Mouse (Mus musculus): ENCODE measurements around the gene Pax6. TPM values are rescaled to one million over a fixed set of nuclear protein-coding genes. Genes with fewer than 3 reads are reported as not detected.

Pax6 gene
- polyA plus RNA-seq, 1 experiment from 2014 or later, result 1.8 TPM

DNA sequence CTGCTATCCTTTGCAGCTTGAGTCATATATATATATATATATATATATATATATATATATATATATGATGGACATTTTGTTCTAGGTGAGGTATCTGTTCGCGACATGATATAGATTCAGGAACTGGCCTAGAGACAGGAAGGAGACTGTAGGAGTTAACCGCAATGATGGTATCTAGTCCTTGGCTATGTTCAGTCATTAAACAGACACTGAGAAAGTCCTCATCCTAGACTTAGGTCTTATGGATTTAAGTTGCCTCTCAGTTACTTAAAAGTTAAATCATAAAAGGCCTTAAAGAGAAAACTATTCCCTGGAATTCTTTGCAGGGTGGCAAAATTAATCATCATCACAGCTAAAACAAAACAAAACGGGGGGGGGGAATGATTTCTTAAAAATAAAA lies 9.6 kb downstream of the Pax6 start:
- 12% methylated on average over 4 of the region's 4 CpGs for WGBS
- Histone ChIP-seq H3K4me3 (ENCODE audit: low read depth, low read length) (no peak overlapping the region), H3K27ac (replicated peaks; ENCODE audit: low read depth, low read length) (no peak overlapping the region), H3K4me1 (ENCODE audit: control insufficient read depth, insufficient read depth, low read length) (0 out of 2 replicates have a peak, but pooled peaks cover 4% of the 10 kb centered on the region), H3K9me3 (ENCODE audit: control insufficient read depth, low read length) (no peaks in the 10 kb centered on the region), H3K9ac (ENCODE audit: low read depth, low read length) (no peak overlapping the region), H3K27me3 (replicated peaks; ENCODE audit: control insufficient read depth, insufficient read depth, low read length) (peaks cover 100% of the 10 kb centered on the region), H3K4me2 (ENCODE audit: low read depth, low read length) (peak overlapping the region; percentile 5; the same call in 1 of the 2 replicates), H3K36me3 (ENCODE audit: control insufficient read depth, insufficient read depth, low read length) (no peaks in the 10 kb centered on the region)
- DNase-seq (ENCODE audit: low spot score) (no peak), ATAC-seq (ENCODE audit: low read depth) (no peak)

- Histone ChIP-seq H3K4me2 (ENCODE audit: low read depth, low read length) (peak overlapping the region; percentile 5; the same call in 1 of the 2 replicates), H3K4me1 (ENCODE audit: control insufficient read depth, insufficient read depth, low read length) (0 out of 2 replicates have a peak, but pooled peaks cover 4% of the 10 kb centered on the region), H3K27me3 (replicated peaks; ENCODE audit: control insufficient read depth, insufficient read depth, low read length) (peaks cover 99% of the 10 kb centered on the region), H3K27ac (replicated peaks; ENCODE audit: low read depth, low read length) (no peak overlapping the region), H3K36me3 (ENCODE audit: control insufficient read depth, insufficient read depth, low read length) (no peaks in the 10 kb centered on the region), H3K9me3 (ENCODE audit: control insufficient read depth, low read length) (no peaks in the 10 kb centered on the region), H3K4me3 (ENCODE audit: low read depth, low read length) (peak overlapping the region; percentile 4; the same call in 1 of the 2 replicates), H3K9ac (ENCODE audit: low read depth, low read length) (no peak overlapping the region)
- ATAC-seq (ENCODE audit: low read depth) (no peak), DNase-seq (ENCODE audit: low spot score) (no peak)
- 3% methylated on average over 7 of the region's 7 CpGs for WGBS
Measured at GRCm38 (mm10) chr2:105678880-105679321, 10.2 kb downstream of the Pax6 start.

DNA sequence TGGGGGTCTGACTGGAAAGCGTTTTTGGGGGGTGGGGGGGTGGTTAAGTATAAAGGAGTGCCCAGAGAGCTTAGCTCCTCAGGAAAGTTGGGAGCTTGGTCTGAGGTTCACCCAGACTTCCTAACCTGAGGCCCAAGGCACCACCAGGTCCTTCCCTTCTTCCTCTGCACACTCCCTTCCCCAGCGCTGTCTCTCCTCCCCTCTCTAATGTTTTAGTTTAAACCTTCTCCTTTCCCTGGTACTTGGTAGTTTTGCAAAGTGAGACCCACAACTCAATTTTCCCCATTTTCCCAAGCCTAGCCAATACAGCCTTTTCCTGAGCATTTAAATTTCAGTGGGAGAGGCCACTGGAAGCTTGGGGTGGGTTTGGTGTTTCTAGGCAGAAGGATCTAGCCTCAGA lies 10.6 kb downstream of the Pax6 start:
- H3K4me3 ChIP-seq (ENCODE audit: low read depth, low read length), result no peak overlapping the region
- no peaks in the 10 kb centered on the region for H3K36me3 ChIP-seq (ENCODE audit: control insufficient read depth, insufficient read depth, low read length)
- no peak for DNase-seq (ENCODE audit: low spot score)
- WGBS, result 6% methylated on average over 2 of the region's 2 CpGs
- 0 out of 2 replicates have a peak, but pooled peaks cover 4% of the 10 kb centered on the region for H3K4me1 ChIP-seq (ENCODE audit: control insufficient read depth, insufficient read depth, low read length)
- no peak overlapping the region for H3K27ac ChIP-seq (replicated peaks; ENCODE audit: low read depth, low read length)
- ATAC-seq (ENCODE audit: low read depth), result no peak
- no peak overlapping the region for H3K9ac ChIP-seq (ENCODE audit: low read depth, low read length)
- peaks cover 99% of the 10 kb centered on the region for H3K27me3 ChIP-seq (replicated peaks; ENCODE audit: control insufficient read depth, insufficient read depth, low read length)
- no peaks in the 10 kb centered on the region for H3K9me3 ChIP-seq (ENCODE audit: control insufficient read depth, low read length)
- H3K4me2 ChIP-seq (ENCODE audit: low read depth, low read length), result peak overlapping the region; percentile 5; the same call in 1 of the 2 replicates

- Histone ChIP-seq H3K4me2 (ENCODE audit: low read depth, low read length) (peak overlapping the region; percentile 1; the same call in 1 of the 2 replicates), H3K4me3 (ENCODE audit: low read depth, low read length) (peak overlapping the region; percentile 2; the same call in 1 of the 2 replicates), H3K27me3 (replicated peaks; ENCODE audit: control insufficient read depth, insufficient read depth, low read length) (peaks cover 98% of the 10 kb centered on the region), H3K27ac (replicated peaks; ENCODE audit: low read depth, low read length) (no peak overlapping the region), H3K36me3 (ENCODE audit: control insufficient read depth, insufficient read depth, low read length) (no peaks in the 10 kb centered on the region), H3K9ac (ENCODE audit: low read depth, low read length) (no peak overlapping the region), H3K9me3 (ENCODE audit: control insufficient read depth, low read length) (no peaks in the 10 kb centered on the region), H3K4me1 (ENCODE audit: control insufficient read depth, insufficient read depth, low read length) (0 out of 2 replicates have a peak, but pooled peaks cover 4% of the 10 kb centered on the region)
- 2% methylated on average over 18 of the region's 24 CpGs for WGBS
- ATAC-seq (ENCODE audit: low read depth), result peak; percentile 87
- peak; percentile 81 for DNase-seq (ENCODE audit: low spot score)
Measured at GRCm38 (mm10) chr2:105680146-105680998, 11.7 kb downstream of the Pax6 start.

DNA sequence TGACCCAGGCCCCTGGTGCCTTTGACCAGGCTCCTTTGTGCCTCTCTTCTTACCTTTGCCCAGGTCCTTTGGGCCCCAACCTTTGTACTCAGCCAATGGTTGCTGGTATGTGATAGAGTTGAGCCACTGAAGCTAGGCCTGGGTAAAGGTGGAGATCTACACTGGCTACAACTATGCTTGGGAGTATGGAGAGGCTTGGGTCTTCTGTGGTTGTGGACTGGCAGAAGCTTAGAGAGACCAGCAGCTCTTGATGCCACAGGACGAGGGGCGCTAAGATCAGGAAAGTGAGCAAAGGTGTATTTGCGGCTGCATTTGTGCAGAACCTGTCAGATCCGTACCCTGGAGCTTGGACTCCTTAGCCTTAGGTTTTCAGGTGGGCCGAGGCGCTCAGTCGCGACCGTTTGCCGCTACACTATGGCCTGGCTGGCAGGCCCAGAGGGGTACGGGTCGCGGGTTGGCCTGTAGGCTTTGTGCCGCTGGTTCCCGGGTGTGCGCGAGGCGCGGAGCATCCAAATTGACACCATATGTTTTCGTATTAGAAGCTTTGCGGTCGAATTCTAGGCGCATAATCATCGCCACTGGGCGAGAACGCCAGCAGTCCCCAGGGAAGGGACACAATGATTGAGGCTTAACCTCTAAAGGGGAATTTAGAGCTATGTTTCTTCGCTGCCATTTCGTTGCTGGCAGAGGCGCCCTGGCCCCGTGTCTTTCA lies 12.5 kb downstream of the Pax6 start:
- H3K4me3 ChIP-seq (ENCODE audit: low read depth, low read length), result peak overlapping the region; percentile 2; the same call in 1 of the 2 replicates
- H3K9ac ChIP-seq (ENCODE audit: low read depth, low read length), result no peak overlapping the region; the same call in 1 of the 2 replicates
- H3K27ac ChIP-seq (replicated peaks; ENCODE audit: low read depth, low read length), result no peak overlapping the region
- 3% methylated on average over 29 of the region's 30 CpGs for WGBS
- DNase-seq (ENCODE audit: low spot score) (no peak), ATAC-seq (ENCODE audit: low read depth) (no peak; the same call in 1 of the 2 replicates)
- no peaks in the 10 kb centered on the region for H3K9me3 ChIP-seq (ENCODE audit: control insufficient read depth, low read length)
- H3K4me1 ChIP-seq (ENCODE audit: control insufficient read depth, insufficient read depth, low read length), result 0 out of 2 replicates have a peak, but pooled peaks cover 3% of the 10 kb centered on the region
- no peaks in the 10 kb centered on the region for H3K36me3 ChIP-seq (ENCODE audit: control insufficient read depth, insufficient read depth, low read length)
- H3K4me2 ChIP-seq (ENCODE audit: low read depth, low read length), result peak overlapping the region; percentile 8; the same call in 1 of the 2 replicates
- H3K27me3 ChIP-seq (replicated peaks; ENCODE audit: control insufficient read depth, insufficient read depth, low read length), result peaks cover 98% of the 10 kb centered on the region

DNA sequence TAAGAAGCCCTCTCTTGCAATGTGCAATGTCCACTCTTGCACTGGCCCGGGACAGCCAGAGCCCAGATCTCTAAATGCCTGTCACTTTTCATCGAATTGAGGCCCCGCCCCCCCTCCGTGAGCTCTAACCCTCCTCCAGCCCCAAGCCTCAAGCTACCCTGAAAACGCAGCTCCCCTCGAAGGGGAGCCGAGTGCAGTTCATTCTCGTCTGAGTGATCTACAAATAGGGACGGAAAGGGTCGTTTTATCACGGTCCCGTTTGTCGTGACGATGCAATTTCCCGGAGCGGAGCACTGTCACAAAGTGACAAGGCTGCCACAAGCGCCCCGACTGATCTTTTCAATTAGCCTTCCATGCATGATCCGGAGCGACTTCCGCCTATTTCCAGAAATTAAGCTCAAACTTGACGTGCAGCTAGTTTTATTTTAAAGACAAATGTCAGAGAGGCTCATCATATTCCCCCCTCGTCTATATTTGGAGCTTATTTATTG lies 13.4 kb downstream of the Pax6 start:
- no peak overlapping the region for H3K27ac ChIP-seq (replicated peaks; ENCODE audit: low read depth, low read length)
- H3K4me1 ChIP-seq (ENCODE audit: control insufficient read depth, insufficient read depth, low read length), result no peaks in the 10 kb centered on the region
- no peaks in the 10 kb centered on the region for H3K9me3 ChIP-seq (ENCODE audit: control insufficient read depth, low read length)
- no peak overlapping the region for H3K9ac ChIP-seq (ENCODE audit: low read depth, low read length)
- H3K36me3 ChIP-seq (ENCODE audit: control insufficient read depth, insufficient read depth, low read length), result no peaks in the 10 kb centered on the region
- no peak overlapping the region for H3K4me3 ChIP-seq (ENCODE audit: low read depth, low read length)
- 0 out of 2 replicates have a peak overlapping the region, but pooled peaks have one; percentile 14 for H3K4me2 ChIP-seq (ENCODE audit: low read depth, low read length)
- ATAC-seq (ENCODE audit: low read depth) (no peak; the same call in 1 of the 2 replicates), DNase-seq (ENCODE audit: low spot score) (peak; percentile 77)
- WGBS, result 1% methylated on average over 23 of the region's 23 CpGs
- peaks cover 98% of the 10 kb centered on the region for H3K27me3 ChIP-seq (replicated peaks; ENCODE audit: control insufficient read depth, insufficient read depth, low read length)

GRCm38 (mm10) chr2:105682634-105683351 lies 14.1 kb downstream of the Pax6 start:
- 3% methylated on average over 20 of the region's 21 CpGs for WGBS
- Histone ChIP-seq H3K9me3 (ENCODE audit: control insufficient read depth, low read length) (no peaks in the 10 kb centered on the region), H3K4me1 (ENCODE audit: control insufficient read depth, insufficient read depth, low read length) (no peaks in the 10 kb centered on the region), H3K4me2 (ENCODE audit: low read depth, low read length) (0 out of 2 replicates have a peak overlapping the region, but pooled peaks have one; percentile 14), H3K36me3 (ENCODE audit: control insufficient read depth, insufficient read depth, low read length) (no peaks in the 10 kb centered on the region), H3K27ac (replicated peaks; ENCODE audit: low read depth, low read length) (no peak overlapping the region), H3K4me3 (ENCODE audit: low read depth, low read length) (no peak overlapping the region), H3K27me3 (replicated peaks; ENCODE audit: control insufficient read depth, insufficient read depth, low read length) (peaks cover 98% of the 10 kb centered on the region), H3K9ac (ENCODE audit: low read depth, low read length) (no peak overlapping the region)
- ATAC-seq (ENCODE audit: low read depth) (no peak), DNase-seq (ENCODE audit: low spot score) (no peak)

Measured in embryonic facial prominence, embryonic 14.5 days (tissue).